In the genomic region with DNA sequence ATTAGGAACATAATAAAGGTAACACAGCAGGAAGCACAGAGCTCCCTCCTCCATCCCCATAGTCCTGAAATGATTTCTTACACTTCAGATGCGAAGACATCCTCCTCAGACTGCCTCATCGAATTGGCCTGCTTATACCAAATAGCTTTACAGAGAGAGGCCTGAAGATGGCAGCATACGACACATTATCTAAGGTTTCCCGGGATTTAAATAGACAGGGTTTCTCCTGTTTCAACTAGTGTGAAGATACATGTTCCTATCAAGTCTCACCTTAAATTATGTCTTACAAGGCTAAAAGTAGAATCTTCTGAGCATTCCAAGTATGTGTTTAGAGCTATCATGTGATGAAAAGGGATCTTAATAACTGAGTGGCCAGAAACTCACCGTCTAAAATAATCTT, we compare ENCODE assay signal across 9 mouse cellular contexts. TPM values are rescaled to one million over a fixed set of nuclear protein-coding genes. Genes with fewer than 3 reads are reported as not detected.
DNase-seq lines count a peak whose midpoint lies in the region; ATAC-seq and TF ChIP-seq lines count a peak whose summit lies in the region.
"Had no signal": no experiment of that assay in that cellular context is flagged by ENCODE, and none has a peak within 500 bp of the region (broad histone marks: within the 10 kb centered on the region; RNA-seq: fewer than 3 reads in every experiment).

No protein-coding gene starts in this region.

- WGBS in lung, embryonic 14.5 days, result 48% methylated on average over 5 of the region's 5 CpGs
- 52% methylated on average over 5 of the region's 5 CpGs for WGBS in forebrain, embryonic 14.5 days

- no peak overlapping the region for H3K4me2 ChIP-seq in lung, embryonic 14.5 days
- H3K4me2 ChIP-seq in forebrain, embryonic 14.5 days (ENCODE audit: low read length), result no peak overlapping the region

- H3K27me3 ChIP-seq in lung, embryonic 14.5 days (ENCODE audit: insufficient read depth, low read length), result no peaks in the 10 kb centered on the region
- H3K27me3 ChIP-seq in forebrain, embryonic 14.5 days (replicated peaks; ENCODE audit: control insufficient read depth, insufficient read depth, low read length), result no peaks in the 10 kb centered on the region
- no peaks in the 10 kb centered on the region for H3K27me3 ChIP-seq in splenic B cell, adult 2 months (ENCODE audit: control insufficient read depth, insufficient read depth, low read length, poor library complexity, severe bottlenecking)

- DNase-seq in gastrocnemius, adult 18-20 months (ENCODE audit: low spot score), result peak; percentile 50
- no peak for DNase-seq in gastrocnemius, postnatal 4 days (ENCODE audit: low spot score in 2 of 2)
- peak; percentile 83 for DNase-seq in lung, embryonic 14.5 days
- no peak for DNase-seq in lung, postnatal 4 days
- DNase-seq in forebrain, embryonic 14.5 days (ENCODE audit: low spot score), result peak; percentile 90
- DNase-seq in splenic B cell, adult 2 months (ENCODE audit: low read depth, low spot score), result peak; percentile 32
- DNase-seq in Muller cell, postnatal 12 days (ENCODE audit: inconsistent ontology term), result no peak
- no peak for DNase-seq in heart, adult 8-10 months (ENCODE audit: low spot score)

- no peak overlapping the region for H3K4me3 ChIP-seq in lung, embryonic 14.5 days (ENCODE audit: low read depth, low read length)
- H3K4me3 ChIP-seq in forebrain, embryonic 14.5 days (ENCODE audit: low read depth, low read length), result no peak overlapping the region

- peak; percentile 58 for TF ChIP-seq CTCF in lung, embryonic 14.5 days (IDR thresholded peaks at IDR 0.05; ENCODE audit: low read depth)

- ATAC-seq in lung, embryonic 14.5 days (ENCODE audit: insufficient read depth), result no peak
- no peak for ATAC-seq in forebrain, embryonic 14.5 days

- H3K36me3 ChIP-seq in lung, embryonic 14.5 days (ENCODE audit: insufficient read depth), result peaks cover 69% of the 10 kb centered on the region
- H3K36me3 ChIP-seq in forebrain, embryonic 14.5 days (ENCODE audit: control insufficient read depth, insufficient read depth, low read length), result peaks cover 61% of the 10 kb centered on the region
- peaks cover 23% of the 10 kb centered on the region for H3K36me3 ChIP-seq in splenic B cell, adult 2 months (ENCODE audit: control insufficient read depth, insufficient read depth, low read length, poor library complexity, severe bottlenecking)

- H3K9ac ChIP-seq in lung, embryonic 14.5 days, result no peak overlapping the region
- no peak overlapping the region for H3K9ac ChIP-seq in forebrain, embryonic 14.5 days (ENCODE audit: low read length)

- H3K9me3 ChIP-seq in lung, embryonic 14.5 days (ENCODE audit: low read depth, low read length), result no peaks in the 10 kb centered on the region
- no peaks in the 10 kb centered on the region for H3K9me3 ChIP-seq in forebrain, embryonic 14.5 days (replicated peaks; ENCODE audit: control insufficient read depth, low read length)

- no peaks in the 10 kb centered on the region for H3K4me1 ChIP-seq in lung, embryonic 14.5 days (ENCODE audit: insufficient read depth)
- no peaks in the 10 kb centered on the region for H3K4me1 ChIP-seq in forebrain, embryonic 14.5 days (ENCODE audit: control insufficient read depth, insufficient read depth, low read length)

- no peak overlapping the region for H3K27ac ChIP-seq in lung, embryonic 14.5 days (ENCODE audit: low read depth)
- no peak overlapping the region for H3K27ac ChIP-seq in forebrain, embryonic 14.5 days (ENCODE audit: low read depth, low read length)

RNA-seq across cellular contexts. Expression of gene Arl9, which starts 5.4 kb away (rescaled TPM):
- total RNA-seq in gastrocnemius, adult 18-20 months (2021), result not detected
- total RNA-seq in gastrocnemius, postnatal 4 days (2021), result not detected
- polyA plus RNA-seq in lung, embryonic 14.5 days (2014; fragmentation: Nextera tagmentation; extraction: Ambion mirVana), result 0.38 TPM in 1 of 2 replicates, not detected in the other
- not detected in 2 replicates for polyA plus RNA-seq in forebrain, embryonic 14.5 days (2014; fragmentation: Nextera tagmentation; extraction: Ambion mirVana)
- total RNA-seq in heart, adult 8-10 months (2022), result not detected
- total RNA-seq: hematopoietic stem cell, adult 5-6 weeks had no signal

RNA-seq across cellular contexts. Expression of gene Thegl, which starts 17.4 kb away (rescaled TPM):
- not detected for total RNA-seq in gastrocnemius, adult 18-20 months (2021)
- total RNA-seq in gastrocnemius, postnatal 4 days (2021), result not detected
- polyA plus RNA-seq in lung, embryonic 14.5 days (2014; fragmentation: Nextera tagmentation; extraction: Ambion mirVana), result 0.30 and 0.66 TPM in 2 replicates
- polyA plus RNA-seq in forebrain, embryonic 14.5 days (2014; fragmentation: Nextera tagmentation; extraction: Ambion mirVana), result 0.26 and 0.33 TPM in 2 replicates
- not detected for total RNA-seq in heart, adult 8-10 months (2022)
- total RNA-seq: hematopoietic stem cell, adult 5-6 weeks had no signal

RNA-seq across cellular contexts. Expression of gene Srp72, which starts 23.9 kb away (rescaled TPM):
- 10 to 100 TPM; 42.6 to 50.3 TPM for total RNA-seq in gastrocnemius, adult 18-20 months (2021)
- 10 to 100 TPM; 84.2 to 86.6 TPM for total RNA-seq in gastrocnemius, postnatal 4 days (2021)
- 100 and 103 TPM in 2 replicates for polyA plus RNA-seq in lung, embryonic 14.5 days (2014; fragmentation: Nextera tagmentation; extraction: Ambion mirVana)
- 85.2 and 92.3 TPM in 2 replicates for polyA plus RNA-seq in forebrain, embryonic 14.5 days (2014; fragmentation: Nextera tagmentation; extraction: Ambion mirVana)
- 10 to 100 TPM; 45.0 to 54.1 (median 49.1) TPM for total RNA-seq in heart, adult 8-10 months (2022)

RNA-seq across cellular contexts. Expression of gene Ppat, which starts 47.0 kb away (rescaled TPM):
- total RNA-seq in gastrocnemius, adult 18-20 months (2021), result 10 to 100 TPM; 21.5 to 23.7 TPM
- total RNA-seq in gastrocnemius, postnatal 4 days (2021), result 10 to 100 TPM; 35.6 to 39.2 TPM
- 47.0 and 48.8 TPM in 2 replicates for polyA plus RNA-seq in lung, embryonic 14.5 days (2014; fragmentation: Nextera tagmentation; extraction: Ambion mirVana)
- 16.3 and 19.5 TPM in 2 replicates for polyA plus RNA-seq in forebrain, embryonic 14.5 days (2014; fragmentation: Nextera tagmentation; extraction: Ambion mirVana)
- 10 to 100 TPM; 12.7 to 20.9 (median 17.6) TPM for total RNA-seq in heart, adult 8-10 months (2022)

RNA-seq across cellular contexts. Expression of gene Paics, which starts 47.3 kb away (rescaled TPM):
- 100 to 1,000 TPM; 135 to 144 TPM for total RNA-seq in gastrocnemius, adult 18-20 months (2021)
- total RNA-seq in gastrocnemius, postnatal 4 days (2021), result 100 to 1,000 TPM; 150 to 154 TPM
- 291 and 294 TPM in 2 replicates for polyA plus RNA-seq in lung, embryonic 14.5 days (2014; fragmentation: Nextera tagmentation; extraction: Ambion mirVana)
- polyA plus RNA-seq in forebrain, embryonic 14.5 days (2014; fragmentation: Nextera tagmentation; extraction: Ambion mirVana), result 260 and 276 TPM in 2 replicates
- 100 to 1,000 TPM; 149 to 170 (median 159) TPM for total RNA-seq in heart, adult 8-10 months (2022)

Comparison
In these comparisons a context has a peak if more than half of its experiments do, and no peak if none do; other contexts are left out.
1. DNase-seq: peak in gastrocnemius, adult 18-20 months (single experiment), lung, embryonic 14.5 days (single experiment), forebrain, embryonic 14.5 days (single experiment) and splenic B cell, adult 2 months (single experiment); none in gastrocnemius, postnatal 4 days (0 of 2), lung, postnatal 4 days (0 of 2), Muller cell, postnatal 12 days (single experiment) and heart, adult 8-10 months (single experiment).